Mouse (Mus musculus) olfactory bulb, adult 2 months (tissue): Measurements from ENCODE around the gene Pik3c2g.

Source experiments
- CTCF ChIP-seq: fragments of 200-500 bp; IDR thresholded peaks from 2 replicates; pipeline ENCODE4 v1.5.1; 2012; ENCODE audit warnings: low read depth, mild to moderate bottlenecking, low read length, moderate library complexity; ENCODE audit not compliant: insufficient read depth
- POLR2A ChIP-seq: fragments of 200-500 bp; IDR thresholded peaks from 2 replicates; pipeline ENCODE4 v1.6.1; 2012; ENCODE audit warnings: mild to moderate bottlenecking, low read depth, low read length, moderate library complexity; ENCODE audit not compliant: insufficient read depth

- TF ChIP-seq CTCF (peak; percentile 27; the same call in 1 of the 2 replicates), POLR2A (no peak)
Observed at GRCm38 (mm10) chr6:139589291-139589690, 2.3 kb downstream of the Pik3c2g start.
